Mouse (Mus musculus): ENCODE measurements around the gene Magi2.

Gene Magi2

DNA sequence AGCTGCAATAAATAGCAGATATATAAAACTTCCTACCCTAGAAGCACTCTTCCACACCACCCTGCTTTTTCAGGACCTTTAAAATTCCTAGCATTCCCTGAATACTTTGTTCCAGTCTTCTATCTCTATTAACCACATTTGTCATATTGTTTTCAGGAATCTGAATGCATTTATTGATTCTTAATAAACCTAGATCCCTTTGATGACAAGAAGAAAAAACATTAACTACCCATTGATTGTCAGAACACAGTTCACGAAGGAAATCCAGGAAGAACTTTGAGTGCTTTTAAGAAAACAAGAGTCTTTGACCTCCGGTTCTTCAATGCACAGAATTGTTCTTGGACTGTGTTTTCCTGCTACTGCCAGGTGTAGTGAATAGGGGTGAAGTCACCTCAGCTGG is 411.0 kb downstream of the Magi2 start:
- POLR2A ChIA-PET = no interaction called here

DNA sequence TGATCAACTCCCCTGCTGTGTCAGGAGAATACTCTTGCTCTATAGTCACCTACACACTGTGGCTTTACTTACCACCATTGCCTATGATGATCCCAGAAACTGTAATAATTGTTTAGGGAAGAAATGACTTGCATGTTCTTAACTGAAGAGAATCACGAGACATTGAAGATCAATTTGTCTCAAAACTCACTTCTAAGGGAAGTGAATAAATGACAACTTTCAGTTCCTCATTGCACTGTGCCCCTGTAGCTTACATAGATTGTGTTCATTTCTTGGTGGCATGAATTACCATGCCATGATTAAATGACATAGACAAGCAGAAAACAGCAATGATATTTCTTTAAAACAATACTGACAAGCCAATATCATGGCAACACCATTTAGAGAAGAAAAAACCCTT is 429.1 kb downstream of the Magi2 start:
- POLR2A ChIA-PET = no interaction called here
- CTCF ChIA-PET = no interaction called here

More for the DNA sequence above, 411.0 kb downstream of the Magi2 start:
- CTCF ChIA-PET = interaction anchor here in 1 of 4 experiments (0.6 kb wide), 1 partner anchor 876 kb away, joined by 3 read pairs; no protein-coding TSS in a partner anchor

DNA sequence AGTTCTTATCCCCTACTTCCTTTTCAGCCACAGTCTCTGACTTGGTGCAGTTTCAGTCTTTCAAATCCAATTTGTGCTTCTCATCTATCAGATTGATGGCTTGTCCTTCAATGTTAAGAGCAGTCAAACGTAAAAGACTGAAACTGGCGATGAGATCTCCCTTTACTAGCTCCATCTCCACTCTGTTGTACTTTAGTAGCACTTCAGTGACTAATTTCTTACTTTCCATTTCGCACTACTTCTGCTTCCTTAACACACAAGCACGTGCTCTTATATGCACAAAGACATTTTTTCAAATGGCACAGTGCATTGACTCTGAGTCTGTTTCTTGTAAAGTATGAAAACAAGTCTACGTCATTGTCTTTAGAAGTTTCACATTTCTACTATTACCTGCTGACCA is 439.6 kb downstream of the Magi2 start:
- POLR2A ChIA-PET = no interaction called here
- CTCF ChIA-PET = no interaction called here

DNA sequence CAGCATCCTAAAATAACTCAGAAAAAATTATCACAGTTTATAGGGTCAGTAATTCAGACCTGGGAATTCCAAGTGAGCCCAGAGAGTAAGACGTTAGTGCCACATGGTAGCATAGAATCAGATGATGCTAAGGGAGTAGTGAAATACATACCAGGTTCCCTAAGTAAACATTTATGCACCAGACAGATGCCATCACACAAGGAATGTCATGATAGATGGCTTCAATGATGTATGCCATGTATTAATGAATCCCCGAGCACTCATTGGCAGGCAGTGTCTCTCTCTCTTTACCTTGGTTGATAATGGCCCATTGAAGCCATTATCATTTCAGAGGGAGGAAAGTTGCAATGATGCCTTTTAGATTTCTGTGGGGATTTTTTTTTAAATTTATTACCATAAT is 490.5 kb downstream of the Magi2 start:
- CTCF ChIA-PET = no interaction called here
- POLR2A ChIA-PET = no interaction called here

DNA sequence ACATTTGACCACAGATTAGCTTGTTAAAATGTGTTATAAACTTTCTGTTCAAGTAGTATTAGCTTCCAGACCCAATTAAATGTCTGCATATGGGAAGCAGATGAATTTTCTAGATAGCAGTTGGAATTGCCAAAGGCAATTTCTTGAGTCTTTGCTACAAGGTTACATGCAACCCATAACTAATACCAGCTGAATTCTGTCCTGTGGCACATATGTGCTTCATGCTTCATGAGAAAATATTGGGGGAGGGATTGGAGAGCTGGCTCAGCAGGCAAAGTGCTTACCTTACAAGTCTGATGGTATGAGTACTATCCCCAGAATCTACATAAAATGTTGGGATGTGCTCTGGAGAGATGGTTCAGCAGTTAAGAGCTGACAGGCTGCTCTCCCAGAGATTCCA is 499.4 kb downstream of the Magi2 start:
- CTCF ChIA-PET = interaction anchor here in 1 of 4 experiments (0.7 kb wide), 1 partner anchor 1163 kb away, joined by 5 read pairs; no protein-coding TSS in a partner anchor
- POLR2A ChIA-PET = no interaction called here

DNA sequence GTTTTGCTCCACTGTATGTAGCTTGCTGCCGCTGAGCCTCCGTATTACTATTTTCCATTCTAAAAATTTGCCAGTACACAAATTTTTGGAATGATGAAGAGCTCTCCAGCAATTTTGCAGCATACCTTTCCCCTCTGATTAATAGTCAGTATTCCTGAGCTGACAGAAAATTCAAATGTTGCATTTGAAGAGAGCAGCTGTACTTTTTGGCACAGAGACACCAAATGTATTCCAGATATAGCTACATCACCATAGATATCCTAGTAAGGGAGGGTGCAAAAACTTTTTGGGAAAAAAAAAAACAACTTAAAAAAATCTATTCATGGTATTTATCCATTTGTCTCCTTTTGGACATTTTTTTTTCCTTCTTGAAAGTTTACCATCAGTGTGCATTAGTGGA is 518.5 kb downstream of the Magi2 start:
- ChIA-PET POLR2A (no interaction called here), CTCF (interaction anchor here in 1 of 4 experiments (0.7 kb wide), 1 partner anchor 121 kb away, joined by 3 read pairs; no protein-coding TSS in a partner anchor)

DNA sequence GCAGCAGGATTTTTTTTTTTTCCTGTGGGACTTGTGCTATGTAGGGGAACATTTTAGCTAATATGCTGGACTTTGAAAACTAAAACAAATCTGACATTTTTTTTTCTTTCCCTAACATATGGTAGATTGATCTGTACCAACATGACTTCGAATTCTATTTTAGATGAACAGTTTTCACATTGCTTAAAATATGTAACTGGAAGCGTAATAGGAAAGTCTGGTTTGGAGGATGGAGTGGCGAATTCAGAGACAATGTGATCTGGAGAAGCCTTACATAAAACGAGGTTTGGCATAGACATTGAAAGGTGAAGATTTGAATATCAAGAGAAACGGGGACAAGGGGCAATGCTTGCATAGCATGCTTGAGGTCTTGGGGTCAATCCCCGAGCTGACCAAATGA is 519.1 kb downstream of the Magi2 start:
- POLR2A ChIA-PET = no interaction called here

DNA sequence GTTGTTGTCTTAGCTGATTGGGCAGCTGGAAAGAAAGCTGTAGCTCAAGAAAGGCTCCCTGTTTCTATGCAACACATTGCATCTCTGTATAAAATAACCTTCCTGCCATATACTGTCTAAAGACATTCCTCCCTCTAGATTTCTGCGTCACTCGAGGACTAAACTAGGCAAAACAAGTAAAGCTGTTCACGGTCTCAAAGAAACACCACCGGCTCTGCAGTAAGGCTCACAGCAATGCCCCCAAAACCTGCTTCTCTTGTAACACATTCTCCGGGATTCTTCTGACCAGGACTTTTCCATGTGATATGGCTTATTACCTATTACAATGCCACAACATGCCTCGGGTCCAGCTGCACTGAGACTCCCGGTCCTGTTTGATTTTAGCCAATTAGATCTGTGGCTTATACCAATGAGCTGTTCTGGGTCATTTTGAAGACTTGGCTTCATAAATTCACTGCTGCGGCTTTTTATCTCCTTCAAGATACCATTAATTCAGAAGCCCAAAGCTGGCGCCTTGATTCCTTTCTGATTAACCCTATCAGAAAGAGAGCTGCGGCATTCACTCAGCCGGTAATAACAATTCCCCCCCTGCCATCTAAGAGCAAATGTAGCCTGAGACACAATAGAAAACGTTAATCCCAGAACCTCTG is 520.2 kb downstream of the Magi2 start:
- POLR2A ChIA-PET = no interaction called here
- CTCF ChIA-PET = no interaction called here

More for the DNA sequence above, 519.1 kb downstream of the Magi2 start:
- CTCF ChIA-PET = no interaction called here

DNA sequence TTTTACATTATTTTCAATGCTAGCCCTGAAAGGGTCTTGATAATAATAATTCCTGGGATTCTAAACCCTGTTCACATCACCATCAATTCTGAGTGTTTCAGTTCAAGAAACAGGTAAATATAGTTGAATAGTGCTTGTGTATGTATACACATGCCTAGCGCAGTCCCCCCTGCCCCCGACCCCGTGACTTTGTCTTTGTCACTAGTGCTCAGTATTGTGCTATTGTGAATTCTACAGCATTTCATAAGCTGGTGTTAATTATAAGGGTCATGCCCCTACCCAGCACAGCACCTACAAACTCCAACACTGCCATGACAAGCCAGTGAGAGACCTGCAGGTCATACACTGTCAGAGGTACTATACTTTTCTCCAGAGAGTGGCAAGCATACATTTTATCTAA is 520.8 kb downstream of the Magi2 start:
- ChIA-PET POLR2A (no interaction called here), CTCF (no interaction called here)

DNA sequence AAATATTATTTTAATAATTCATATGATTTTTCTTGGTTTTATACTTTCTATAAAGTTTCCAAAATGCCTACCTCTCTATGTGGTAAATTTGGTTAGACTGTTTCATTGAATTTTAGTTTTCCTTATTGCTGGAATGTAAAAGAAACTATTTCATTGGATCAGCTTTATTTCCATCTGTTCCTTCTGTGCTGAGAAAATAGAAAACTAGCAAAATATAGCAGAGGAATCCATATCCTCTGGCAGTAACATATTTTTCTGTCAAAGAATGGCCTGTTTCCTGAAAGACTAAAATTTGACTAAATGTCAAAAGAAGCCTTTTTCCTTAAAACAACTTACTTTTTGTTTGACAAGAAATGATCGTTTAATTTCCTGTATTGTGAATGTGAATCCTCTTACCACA is 552.4 kb downstream of the Magi2 start:
- ChIA-PET CTCF (no interaction called here), POLR2A (no interaction called here)

DNA sequence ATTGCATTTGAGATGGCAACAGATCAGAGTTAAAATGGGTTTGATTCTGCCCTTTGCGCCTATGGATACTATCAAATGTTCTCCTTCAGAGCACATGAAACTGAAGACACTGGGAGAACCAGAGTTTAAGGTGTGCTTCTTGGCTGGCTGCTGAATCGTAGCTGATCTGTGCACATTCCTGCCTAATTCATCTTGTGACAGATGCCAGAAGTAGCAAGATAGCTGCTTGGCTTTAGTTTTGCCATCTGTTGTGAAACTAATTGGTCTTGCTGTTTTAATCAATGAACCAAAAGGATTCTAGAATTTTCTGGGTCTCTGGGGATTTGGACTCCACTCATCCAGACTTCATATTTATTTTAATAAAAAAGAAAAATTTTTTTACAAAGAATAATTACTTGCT is 553.2 kb downstream of the Magi2 start:
- ChIA-PET CTCF (no interaction called here), POLR2A (no interaction called here)

DNA sequence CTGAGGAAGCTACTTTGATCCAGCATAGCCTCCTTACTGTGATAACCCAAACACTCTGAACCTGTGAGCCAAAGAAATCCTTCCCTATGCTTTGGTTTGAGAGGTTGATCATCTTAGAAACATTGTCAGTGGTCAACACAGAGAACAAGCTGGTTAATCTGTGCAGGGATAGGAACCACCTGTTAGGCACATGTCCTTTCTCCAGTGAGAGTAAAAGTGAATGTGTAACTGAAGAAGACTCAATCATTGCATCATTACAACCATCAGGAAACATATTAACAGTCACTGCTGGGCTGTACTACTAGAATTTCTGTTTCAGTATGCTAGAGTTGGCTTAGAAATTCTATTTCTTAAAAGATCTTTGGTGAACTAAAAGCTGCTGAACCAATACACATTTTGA is 558.5 kb downstream of the Magi2 start:
- CTCF ChIA-PET = no interaction called here
- POLR2A ChIA-PET = no interaction called here

DNA sequence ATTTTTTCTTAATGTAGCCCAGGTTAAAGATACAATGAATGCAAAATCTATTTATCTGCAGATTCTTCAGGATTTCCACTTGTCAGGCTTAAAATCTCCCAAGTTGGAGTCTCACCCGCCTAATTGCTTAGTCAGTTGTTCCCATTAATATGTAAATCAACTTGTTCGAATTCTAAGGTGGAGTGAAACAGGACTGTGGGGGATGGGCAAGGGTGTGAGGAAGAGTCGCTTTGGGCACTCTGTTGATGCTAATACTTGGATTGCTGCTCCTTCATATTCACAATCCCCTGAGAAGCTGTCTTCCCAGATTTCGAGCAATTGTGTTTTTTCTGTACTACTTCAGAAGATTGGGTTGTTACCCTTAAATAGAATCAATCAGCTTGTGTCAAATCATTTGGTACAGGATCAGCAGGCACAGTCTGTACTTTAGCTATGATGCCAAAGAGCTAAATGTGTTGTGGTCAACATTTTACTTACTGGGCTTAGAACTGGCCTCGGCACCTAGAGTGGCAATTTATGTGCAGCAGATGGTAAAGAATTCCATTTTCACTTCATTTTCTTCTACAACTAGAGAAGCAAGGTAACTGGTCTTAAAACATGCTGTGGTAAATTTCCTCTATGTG is 560.8 kb downstream of the Magi2 start:
- ChIA-PET CTCF (no interaction called here), POLR2A (interaction anchor here in 1 of 4 experiments (0.7 kb wide), 1 partner anchor 221 kb away, joined by 4 read pairs; no protein-coding TSS in a partner anchor)

DNA sequence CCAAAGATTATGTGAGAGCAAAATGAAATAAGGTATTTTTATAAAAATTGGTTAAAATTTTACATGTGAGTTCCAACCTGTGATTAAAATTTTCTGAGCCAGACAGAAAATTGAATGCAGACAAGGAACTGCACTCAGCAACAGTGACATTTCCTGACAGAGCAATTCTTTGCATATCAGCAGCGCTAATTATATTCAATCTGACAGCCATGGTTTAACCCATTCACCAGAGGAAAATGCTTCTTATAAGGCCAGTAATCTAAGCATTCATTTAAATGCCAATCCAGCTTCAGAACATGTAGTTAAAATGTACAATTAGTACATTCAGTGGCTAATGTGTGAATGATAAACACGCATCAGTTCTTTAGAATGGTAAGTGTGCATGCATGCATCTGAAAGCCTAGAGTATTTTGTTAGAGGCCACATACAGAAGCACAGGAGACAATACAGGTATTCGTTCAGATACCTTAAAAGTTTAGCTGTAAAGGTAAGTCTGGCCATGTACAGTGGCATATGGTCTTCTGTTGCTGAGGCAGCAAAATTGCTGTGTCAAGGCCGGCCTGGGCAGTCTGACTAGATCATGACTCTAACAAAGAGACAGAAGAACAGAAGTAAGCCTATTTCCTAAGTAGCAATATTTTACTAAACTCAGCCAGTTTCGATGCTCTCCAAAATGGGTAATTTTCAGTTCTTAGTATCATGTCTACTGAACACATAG is 576.4 kb downstream of the Magi2 start:
- CTCF ChIA-PET = no interaction called here
- POLR2A ChIA-PET = no interaction called here

DNA sequence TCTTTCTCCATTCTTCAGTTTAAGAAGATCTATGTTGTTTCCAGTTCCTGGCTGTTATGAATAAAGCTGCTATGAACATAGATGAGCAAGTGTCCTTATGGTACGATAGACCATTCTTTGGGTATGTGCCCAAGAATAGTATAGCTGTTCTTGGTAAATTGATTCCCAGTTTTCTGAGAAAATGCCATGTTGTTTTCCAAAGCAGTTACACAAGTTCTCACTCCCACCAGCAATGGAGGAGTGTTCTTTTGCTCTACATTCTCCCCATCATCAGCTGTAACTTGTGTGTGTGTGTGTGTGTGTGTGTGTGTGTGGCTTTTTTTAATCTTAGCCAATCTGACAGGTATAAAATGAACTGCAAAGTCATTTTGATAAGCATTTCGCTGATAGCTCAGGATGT is 595.7 kb downstream of the Magi2 start:
- ChIA-PET CTCF (no interaction called here), POLR2A (no interaction called here)

DNA sequence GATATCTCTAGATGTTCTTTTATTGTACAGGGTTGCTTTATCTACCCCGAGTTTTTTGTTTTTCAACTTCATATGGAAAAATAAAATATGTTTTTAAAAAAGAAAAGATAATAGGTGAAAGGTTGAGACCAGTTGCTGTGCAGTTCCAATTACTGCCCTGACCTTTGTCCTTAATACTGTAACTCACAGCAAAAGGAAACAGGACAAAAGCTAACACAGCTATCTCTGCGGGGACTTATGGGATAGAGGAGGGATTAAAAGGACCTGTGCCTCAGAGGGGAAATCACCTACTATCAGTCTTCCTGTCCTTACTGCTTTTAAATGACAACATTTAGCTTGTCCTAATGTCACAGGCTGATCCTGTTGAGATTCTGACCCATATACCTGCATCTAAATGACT is 599.1 kb downstream of the Magi2 start:
- ChIA-PET POLR2A (interaction anchor here in 1 of 4 experiments (0.7 kb wide), 1 partner anchor 82 kb away, joined by 5 read pairs; no protein-coding TSS in a partner anchor), CTCF (no interaction called here)

DNA sequence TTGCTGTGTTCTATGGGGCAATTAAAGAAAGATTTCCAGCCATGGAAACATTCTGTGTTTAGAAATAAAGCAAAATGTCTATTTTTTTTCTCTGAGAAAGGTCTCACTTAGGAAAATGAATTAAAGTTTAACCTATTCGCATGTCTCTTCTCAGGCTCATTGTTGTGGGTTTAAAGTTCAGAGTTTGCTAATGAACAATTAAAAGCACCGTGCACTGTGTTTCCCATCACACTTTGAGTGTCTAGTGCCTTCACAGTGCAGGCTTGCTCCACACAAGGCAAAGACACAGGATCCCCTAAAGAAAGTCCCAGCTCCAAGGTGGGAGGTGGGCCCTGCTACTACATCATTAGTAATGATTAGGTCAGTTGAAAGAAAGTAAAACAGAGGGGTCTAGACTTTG is 602.5 kb downstream of the Magi2 start:
- CTCF ChIA-PET = no interaction called here
- POLR2A ChIA-PET = no interaction called here

DNA sequence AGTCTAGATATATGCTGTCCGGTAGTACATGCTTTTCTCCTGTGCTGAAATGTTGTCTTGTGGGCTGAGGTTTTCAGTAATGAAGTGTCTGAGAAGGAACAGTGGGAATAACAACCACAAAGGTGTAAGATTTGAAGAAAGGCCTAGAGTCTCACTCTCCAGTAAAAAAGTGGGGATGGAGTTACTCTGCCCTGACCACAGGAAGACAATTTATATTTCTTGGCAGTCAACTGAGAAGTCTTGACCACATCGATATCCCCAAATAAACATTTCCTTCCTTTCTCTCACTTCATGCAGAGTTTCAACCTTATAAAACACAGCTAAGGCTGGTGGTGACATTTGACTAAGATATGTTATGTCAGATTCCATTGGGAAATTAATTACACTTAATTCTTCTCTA is 636.0 kb downstream of the Magi2 start:
- POLR2A ChIA-PET = no interaction called here
- CTCF ChIA-PET = no interaction called here

DNA sequence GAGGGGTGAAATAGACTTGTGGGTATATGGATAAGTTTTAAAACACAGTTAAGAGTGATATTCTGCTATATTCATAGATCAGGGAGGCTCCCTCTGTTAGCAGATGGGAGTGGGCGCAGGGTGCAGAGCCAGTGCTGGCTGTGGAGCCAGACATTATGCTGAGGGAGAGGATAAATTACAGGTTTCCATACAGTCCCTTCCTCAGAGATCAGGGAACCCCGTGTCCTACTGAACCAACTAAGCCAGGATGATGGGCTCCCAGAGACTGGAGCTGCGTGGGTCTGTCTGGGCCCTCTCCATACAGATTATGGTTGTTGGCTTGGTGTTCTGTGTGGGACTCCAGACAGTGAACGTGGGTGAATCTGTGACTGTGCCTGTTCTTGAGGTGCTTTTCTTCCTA is 643.6 kb downstream of the Magi2 start:
- CTCF ChIA-PET = interaction anchor here in 1 of 4 experiments (0.6 kb wide), 1 partner anchor 532 kb away, joined by 3 read pairs; no protein-coding TSS in a partner anchor
- POLR2A ChIA-PET = no interaction called here

DNA sequence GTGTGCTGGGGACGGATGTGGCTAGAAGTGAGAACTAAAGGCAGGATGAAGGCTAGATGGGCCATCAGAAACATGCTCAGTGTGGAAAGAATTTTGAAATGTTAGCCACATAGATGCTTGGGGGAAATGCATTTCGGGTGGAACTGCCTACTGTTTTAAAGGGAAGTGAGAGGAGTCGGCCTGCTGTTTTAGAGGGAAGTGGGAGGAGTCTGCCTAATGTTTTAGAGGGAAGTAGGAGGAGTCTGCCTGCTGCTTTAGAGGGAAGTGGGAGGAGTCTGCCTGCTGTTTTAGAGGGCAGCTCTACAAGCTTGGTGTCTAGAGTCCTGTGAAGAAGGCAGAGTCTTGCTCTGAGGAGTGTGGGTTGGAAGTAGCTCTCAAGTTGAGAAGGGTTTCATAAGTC is 664.9 kb downstream of the Magi2 start:
- ChIA-PET POLR2A (no interaction called here), CTCF (no interaction called here)

DNA sequence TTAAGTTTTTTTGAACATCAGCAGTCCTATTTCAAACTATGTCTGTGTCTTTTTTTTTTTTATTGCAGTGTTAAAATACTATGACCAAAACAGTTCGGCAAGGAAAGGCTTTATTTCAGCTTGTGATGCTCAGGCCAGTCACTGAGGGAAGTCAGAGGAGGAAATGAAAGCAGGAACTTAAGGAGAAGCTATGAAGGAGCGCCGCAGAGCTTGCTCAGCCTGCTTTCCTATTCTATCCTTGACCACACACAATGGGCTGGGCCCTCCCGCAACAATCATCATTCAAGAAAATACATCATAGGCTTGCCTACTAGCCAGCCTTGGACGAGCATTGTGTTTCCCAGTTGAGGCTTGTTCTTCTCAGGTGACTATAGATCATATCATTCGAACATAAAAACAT is 669.1 kb downstream of the Magi2 start:
- POLR2A ChIA-PET = no interaction called here
- CTCF ChIA-PET = no interaction called here

Measured in embryonic stem cell, embryonic (primary cell).